Mouse (Mus musculus): ENCODE data around the gene Orc5.
A peak's percentile ranks its signal among the peaks of the same experiment; 100 is the strongest.

Gene Orc5

DNA sequence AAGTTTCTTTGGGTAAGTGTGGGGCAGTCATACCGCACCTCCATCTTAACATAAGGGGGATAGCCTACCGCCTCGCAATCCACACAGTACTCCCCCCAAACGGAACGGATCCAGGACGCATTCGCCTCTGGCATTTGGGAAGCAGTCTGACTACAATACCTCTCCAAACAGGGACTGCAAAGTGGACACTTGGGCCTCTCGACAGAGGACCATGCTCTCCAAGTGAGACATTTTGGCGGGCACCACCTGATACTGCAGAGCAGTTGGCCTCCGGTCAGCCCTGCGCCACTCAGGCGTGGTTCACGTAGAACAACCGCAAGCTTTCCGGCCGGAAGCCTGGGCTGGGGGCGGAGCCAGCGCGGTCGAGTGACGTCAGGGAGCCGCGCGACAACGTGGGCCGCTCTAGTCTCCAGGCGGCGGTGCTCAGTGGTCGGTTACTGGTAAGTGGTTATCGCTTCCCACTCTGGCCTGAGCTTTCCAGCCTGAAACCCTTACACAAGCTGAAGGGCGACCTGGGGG is at the start of gene Orc5:
Gene Orc5 (minus strand): TSS at position 397 of the 519 bp plus-strand sequence.
- peak; percentile 93 for DNase-seq

DNA sequence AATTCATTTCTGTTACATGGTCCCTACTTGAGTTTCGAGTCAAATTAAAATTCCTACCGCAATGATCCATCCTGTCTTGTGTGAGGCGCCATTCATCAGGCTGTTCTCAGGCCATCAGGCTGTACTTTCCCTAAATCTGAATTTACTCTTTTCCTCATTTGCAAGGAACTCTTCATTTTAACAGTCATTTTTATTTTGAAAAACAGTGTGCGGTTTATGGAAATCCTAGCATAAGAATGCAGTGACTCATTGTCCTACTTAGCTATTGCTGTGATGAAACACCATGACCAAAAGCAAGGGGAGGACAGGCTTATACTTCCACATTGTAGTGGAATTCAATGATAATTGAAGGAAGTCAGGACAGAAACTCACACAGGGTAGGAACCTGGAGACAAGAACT is 46.8 kb upstream of the Orc5 start:
- no peak for DNase-seq

DNA sequence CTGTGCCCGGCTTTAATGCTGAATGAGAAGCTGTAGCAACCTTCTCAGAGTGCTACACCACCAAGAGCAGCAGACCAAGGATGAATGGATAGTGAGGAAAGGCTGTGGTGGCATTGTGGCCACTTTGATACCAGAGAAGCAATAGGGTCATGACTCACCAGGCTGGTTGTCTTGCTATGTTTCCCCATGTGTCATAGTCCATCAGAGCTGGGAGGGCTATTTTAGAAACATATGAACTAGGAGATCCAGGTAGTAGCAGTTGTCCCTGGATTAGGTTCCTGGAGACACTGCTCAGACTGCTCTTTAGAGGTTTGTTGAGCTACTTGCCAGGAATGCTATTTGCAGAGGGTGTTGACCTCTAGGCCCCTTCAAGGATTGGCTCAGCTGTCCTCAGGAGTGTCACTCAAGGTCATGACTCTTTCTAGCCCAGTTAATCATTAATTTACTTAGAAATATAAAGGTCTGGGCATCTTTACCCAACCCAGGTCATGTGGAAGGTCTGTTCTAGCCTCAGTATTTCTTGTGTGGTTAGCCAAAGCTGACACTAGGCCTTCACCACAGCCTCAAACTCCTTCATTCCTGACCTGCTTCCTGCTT is 39.2 kb upstream of the Orc5 start:
- DNase-seq: peak; percentile 49

DNA sequence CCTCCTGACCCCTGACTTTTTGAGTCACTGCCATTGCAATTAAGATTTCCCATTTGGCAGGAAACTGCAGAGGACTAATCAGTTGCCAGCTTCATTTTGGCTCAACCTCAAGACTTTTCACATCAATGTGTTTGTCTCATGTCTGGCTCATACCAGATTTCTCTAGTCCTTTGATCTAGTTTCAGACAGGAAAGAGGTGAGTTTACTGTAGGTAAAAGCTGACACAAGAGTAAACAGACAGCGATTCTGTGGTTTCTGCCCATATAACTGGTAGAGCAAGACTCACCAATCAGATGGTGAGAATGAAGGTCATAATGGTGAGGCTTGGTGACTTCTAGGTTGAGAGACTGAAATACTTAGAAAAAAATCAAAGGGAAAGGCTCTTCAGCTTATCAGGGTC is 37.3 kb upstream of the Orc5 start:
- peak; percentile 21 for DNase-seq

DNA sequence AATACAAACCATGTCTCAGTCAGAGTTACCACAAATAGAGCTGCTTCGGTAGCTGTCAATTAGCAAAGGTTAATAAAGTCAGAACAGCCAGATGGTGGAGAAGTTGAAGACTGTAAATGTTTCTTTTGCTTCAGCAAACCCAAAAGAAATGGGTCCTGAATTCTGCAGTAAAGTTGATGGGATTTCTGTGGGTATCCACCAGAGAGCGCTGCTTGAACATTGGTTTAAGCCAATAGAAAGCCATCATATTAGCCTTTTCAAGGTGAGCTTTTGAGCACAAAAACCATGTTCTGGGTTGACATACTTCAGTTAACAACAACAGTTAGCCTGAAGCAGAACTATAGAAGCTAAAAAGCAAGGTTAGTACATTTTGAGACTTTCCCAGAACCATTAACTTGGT is 34.3 kb upstream of the Orc5 start:
- DNase-seq: no peak

DNA sequence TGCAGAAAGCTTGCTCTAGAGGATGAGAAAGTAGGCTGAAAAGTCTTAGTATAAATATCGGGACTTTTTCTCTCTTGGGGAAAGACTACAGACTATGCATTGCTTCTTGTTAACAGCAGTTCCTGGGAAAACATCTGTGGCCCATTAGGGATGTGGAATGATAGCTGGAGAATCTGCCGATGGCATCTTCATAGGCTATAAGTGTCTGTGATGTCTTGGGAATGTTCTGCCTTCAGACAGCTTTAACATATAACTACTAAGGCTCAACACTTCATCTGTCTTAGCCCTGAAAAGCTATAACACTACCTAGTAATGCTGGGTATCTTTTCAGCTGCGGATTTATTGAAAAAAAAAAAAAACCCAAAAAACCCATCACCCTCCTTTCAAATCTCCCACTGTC is 27.8 kb upstream of the Orc5 start:
- no peak for DNase-seq

DNA sequence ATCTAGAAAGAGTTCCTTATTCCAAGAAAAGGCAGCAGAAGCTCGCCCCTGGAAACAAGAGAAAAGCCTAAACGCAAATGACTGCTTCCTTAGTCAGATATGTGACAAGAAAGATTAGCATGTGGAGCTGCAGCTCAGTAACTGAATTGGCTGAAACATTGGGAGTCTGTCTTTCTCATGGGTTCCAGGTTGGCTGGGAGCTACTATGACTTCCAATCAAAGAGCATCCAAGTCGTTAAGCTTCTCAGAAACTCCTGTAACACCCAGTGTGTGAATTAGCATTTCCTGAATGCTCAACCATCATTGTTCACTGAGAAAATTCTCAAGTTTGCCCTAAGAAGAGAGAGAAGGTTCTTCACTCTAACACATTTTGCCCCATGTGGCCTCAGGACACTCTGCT is 24.5 kb upstream of the Orc5 start:
- no peak for DNase-seq

DNA sequence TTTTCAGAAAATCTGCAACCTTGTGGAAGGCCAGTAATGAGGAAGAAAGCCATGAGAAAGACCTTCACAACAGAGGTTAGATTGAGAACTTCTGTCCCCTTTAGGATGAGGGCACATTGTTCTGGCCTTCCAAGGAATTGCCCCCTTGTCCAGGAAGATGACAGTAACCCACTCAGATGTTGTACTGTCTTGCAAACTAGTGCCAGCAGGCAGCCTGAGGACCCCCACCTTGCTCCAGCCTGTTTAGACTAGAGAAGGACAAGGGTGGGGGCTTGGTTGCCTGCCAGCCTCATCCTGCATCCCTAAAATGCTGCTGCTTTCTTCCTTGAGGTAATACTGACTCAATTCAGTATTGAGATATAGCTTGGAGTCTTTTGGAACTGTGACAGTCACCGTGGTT is 23.9 kb upstream of the Orc5 start:
- no peak for DNase-seq

DNA sequence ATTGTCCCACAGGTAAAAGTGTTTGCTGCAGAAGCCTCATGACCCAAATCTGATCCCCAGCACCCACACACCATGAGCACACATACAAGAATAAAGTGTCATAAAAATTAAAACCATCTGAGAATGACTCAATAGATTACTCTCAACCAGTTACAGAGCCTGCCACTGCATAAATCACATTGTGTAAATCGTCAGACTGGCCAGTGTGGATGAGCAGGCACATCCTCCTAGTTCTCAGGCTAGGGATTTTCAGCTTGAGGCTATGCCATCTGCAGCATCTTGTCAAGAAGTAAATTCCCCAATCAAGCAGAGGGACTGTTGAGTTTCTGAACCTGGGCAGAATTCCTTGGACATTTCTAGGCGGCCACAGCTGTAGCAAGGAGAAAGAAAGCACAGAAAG is 23.5 kb upstream of the Orc5 start:
- DNase-seq: no peak

DNA sequence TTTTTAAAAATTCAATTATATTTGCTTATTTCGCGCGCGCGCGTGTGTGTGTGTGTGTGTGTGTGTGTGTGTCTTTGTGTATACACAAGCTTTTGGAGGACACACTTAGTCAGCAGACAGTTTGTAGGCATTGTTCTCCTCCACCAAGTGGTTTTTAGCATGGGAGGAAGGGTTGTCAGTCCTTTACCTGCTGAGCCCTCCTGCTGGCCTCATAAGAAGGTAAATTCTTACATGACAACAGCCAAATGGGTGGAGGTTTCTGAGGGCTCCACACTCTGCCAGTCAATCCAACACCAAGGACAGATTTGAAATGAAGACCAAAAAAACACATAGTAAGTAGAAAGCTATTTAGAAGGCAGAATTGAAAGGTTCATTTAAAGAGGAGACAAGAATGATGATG is 22.7 kb upstream of the Orc5 start:
- DNase-seq: no peak

DNA sequence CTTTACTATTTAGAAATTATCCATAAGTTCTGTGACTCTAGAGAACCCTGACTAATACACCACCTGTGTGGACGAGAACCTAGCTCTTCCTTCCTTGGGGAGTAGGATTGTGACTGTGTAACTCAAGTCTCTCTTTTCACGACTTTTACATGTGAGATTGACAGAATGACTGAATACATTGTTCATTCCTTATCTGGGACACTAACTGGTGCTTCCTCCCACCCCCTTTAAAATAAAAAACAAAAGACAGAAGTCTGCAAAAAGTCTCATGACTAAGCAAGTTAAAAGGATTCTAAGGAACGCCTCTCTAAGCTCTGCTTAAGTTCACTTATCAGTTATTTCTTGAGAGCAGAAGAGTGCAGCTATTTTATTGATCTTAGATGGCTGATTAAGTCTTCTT is 22.2 kb upstream of the Orc5 start:
- no peak for DNase-seq

DNA sequence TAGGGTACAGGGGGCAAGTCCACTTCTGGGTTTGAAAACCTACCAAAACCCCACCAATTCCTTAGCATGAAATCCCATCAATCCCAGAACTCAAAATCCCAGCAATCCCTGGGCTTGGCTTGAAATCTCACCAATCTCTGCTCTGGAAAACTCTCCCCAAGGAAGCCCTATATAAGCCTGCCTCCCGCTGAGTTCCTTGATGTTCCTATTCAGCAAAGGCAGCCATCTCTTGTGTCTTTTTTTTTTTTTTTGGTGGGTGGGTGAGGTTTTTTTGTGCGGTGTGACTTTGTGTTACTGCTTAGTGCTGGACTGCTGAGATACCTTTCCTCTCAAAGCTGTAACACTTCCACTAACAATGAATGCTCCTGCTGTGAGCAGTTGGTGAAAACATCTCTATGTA is 15.5 kb upstream of the Orc5 start:
- no peak for DNase-seq

DNA sequence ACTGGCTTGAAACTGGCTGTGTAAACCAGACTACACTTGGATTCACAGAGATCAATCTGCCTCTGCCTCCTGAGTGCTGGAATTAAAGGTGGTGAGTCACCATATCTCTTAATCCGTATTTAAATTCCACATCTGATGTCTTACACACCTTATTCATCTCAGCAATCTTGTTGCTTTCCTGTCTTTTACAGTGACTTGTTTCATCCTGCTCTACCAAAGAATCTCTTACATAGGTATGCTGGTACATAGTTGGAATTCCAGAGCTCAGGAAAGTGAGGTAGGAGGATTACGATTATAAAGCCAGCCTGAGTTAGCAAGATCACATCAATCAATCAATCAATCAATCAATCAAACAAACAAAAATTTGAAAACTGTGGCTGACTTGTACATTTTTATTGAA is 9.6 kb upstream of the Orc5 start:
- DNase-seq: no peak

DNA sequence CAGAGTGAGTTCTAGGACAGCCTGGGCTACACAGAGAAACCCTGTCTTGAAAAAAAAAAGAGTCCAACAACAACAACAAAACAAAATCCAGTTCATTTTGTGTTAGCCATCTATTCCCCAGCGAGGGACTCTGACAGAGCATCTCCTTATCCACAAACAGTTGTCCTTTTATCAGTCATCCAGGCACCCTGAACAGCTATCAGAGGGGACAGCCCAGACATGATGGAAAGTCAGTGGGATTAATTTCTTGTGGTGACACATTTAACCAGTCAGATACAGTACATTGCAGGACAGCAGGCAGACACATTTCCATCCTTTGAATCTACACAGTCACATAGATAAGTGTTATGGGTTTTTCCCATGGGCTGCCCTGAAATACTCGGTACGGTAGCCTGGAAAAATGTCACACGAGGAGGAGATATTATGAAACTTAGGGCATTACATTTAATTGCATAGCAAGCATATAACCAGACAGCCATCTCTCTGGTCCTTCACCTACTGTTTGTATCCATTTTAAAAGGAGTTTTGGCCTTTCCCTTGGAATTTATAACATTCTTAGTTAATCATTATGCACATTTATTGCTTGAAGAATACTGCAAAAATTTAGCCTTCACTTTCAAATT is 7.4 kb upstream of the Orc5 start:
- DNase-seq: no peak

DNA sequence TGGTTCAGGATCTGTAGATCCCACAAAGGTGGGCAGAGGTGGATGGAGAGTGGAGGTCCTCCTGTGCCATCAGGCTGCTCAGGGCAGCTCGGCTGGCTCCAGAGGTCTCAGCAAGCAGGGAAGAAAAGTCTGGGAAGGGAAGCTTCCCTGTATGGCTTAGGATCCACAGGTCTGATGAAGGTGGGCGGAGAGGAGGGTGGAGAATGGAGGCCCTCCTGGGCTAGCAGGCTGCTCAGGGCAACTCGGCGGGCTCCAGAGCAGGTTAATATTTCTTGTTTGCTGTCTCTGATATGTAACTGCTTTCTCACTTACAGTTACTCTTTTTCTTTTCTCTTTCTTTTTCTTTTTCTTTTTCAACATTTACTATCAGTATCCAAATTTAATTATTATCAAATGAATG is 6.5 kb upstream of the Orc5 start:
- DNase-seq: no peak

DNA sequence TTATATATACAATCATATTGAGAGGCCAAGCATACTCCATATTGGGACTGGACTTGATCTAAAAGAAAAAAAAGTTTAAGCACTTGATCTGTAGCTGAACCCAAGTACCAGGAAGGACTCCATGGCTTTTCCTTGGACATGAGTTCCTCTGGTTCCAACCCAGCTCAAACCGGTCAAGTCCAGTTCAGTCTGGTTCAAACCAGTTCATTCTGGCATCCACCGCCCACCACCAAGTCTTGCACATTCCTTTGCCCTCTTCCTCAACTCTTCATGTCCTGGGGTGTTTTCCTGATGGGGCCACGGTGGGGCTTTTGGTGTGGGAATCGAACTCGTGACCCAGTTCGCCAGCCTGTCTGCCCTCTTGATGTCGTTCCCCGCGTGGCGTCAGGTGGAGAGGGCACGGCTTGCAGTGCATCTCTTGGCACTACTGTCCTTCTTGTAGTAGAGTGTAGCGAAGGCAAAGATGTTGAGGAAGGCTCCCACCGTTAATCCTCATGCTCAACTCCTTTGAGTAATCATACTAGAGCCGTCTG is 2.1 kb upstream of the Orc5 start:
- DNase-seq: no peak

DNA sequence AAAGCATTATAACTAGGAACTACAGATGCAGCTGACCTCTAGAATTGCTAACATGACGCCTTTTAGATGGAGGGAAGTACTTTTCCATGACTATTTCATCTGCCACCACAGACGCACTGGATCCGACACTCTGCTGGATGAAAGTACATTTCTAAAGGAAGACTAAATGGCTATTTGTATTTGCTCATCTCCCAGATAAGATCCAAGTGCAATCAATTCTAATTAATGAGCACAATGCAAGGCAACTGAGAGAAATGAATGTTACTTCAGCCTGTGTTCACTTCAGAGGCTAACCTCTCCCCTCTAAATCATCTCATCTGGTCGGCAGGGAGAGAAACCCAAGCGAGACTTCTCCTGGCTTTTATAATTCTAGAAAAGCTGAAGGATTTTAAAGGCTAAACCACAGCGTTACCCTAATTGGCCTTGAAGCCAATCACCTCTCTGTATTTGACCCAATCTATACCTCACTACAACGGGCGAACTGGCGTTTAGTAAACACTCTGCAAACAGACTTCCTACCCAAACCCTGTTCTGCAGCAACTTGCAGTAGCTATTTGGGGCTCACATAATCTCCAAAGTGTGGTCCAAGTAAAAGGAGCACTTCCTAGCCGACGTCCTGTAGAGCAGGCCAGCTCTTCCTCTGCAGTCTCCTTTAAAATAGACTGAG is 730 bp downstream of the Orc5 start:
- no peak for DNase-seq

DNA sequence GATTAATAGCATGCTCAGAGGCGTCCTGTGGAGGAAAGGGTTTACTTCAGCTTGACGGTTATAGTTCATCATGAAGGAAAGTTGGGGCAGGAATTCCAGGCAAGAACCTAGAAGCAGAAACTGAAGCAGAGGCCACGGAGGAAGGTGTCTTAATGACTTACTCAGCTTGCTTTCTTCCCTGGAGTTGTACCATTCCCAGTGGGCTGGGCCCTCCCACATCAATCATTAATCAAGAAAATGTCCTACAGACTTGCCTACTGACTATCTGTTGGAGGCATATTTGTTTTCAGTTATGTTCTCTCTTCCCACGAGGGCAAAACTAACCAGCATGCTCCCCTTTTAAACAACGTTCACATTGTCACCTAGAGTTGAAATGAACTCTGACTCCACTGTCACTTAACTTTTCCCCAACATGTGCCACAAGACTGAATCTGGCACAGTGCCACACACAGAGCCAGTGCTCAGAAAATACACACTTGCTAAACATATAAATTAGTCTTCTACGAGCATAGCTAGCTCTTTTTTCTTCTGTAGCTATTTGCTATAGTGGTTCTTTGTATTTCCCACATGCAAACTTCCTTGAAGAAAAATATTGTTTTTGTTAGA is 1.6 kb downstream of the Orc5 start:
- peak; percentile 69 for DNase-seq

DNA sequence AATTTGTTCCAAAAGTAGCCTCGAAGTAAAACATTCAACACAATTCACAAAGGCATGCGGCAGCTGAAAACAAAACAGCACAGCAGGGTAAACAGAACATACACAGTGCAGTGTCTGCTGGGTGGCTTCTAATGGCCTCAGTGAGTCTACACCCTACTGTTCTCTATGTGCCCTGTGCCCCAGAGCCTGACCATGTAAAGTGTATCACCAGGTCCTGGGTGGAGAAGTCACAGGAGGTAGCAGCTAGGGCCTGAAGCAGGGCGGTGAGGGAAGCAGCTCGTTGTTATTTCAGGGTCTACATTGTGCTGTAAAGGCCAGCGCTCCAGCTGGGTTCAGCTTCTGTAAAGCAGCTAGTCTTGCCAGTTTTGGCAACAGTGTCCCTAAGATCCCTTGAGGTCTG is 3.7 kb downstream of the Orc5 start:
- no peak for DNase-seq

DNA sequence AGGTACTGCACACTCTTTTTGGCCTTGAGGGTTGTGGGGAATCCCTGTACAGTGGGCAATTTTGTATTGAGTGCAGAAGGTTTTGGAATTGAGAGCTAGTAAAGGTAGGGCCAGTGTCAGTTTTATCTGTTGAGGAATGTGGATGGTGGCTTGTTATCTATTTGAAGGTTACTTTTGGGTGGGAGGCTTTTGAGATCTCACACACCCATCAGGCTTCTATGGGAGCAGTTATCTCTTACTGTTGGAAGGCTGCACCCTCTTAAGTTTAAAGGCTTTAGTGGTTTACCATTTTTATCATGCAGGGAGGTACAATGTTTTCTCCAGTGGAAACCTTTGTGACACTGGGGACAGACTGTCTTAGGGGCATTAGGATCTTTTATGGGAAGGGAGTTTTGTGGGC is 4.9 kb downstream of the Orc5 start:
- no peak for DNase-seq

DNA sequence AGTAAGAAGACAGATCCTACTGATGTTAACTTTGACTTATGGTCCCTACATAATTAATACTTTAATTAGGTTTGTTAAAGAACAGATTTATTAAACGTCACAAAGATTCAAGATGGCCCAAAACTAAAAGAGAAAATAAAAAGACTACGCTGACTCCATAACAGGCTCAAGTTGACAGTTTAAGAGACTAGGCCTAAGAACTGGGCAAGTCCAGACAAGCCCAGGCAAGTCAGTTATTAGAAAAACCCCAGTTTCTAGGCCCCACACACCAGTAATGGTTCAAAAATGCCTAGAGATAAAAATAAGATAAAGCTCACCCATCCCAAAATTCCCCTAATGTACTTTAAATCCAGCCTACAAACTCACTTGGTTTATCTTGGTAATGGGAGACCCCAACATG is 7.6 kb downstream of the Orc5 start:
- DNase-seq: no peak

DNA sequence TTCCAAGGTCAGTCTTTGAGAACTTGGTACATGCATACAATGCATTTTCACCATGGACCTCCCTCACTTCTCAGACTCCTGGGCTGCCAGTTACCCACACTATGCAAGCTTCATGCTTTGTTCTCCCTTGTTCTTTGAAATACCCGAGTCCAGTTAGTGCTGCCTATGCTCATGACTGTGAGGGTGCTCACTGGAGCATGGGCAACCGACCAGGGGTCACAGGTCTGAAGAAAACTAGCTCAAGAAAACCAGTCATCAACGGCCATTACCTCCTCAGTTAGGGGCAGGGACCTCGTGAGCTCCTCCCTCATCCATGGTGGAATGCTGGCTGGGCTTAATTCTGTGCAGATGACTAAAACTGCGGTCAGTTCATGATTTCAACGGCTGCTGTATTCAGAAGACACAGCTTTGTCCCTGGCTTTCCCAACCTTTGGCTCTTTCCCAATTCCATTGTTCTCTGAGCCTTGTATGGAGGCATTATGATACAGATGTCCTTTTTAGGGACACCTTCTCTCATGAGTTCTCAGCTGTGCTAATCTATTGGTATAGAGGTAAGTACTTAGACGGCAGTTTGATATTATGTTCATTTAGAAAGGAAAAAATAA is 11.1 kb downstream of the Orc5 start:
- peak; percentile 45 for DNase-seq

DNA sequence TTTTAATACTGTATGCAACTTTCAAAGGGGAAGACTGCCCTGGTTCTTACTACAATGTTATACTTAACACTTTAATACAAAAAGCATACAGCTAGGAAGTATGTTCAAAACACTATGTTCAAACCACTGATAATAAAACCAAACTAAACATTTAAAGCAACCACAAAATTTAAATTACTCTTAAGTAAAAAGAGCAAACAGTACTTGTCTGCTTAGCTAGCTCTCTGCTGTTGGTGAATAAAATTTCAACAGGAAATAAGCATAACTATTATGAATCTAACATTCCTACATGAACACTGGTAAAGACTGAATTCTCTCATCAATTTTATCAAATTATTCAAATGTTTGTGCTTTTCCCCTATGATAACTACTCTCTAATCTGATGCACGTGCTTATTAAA is 13.5 kb downstream of the Orc5 start:
- DNase-seq: no peak

Data from kidney, adult 9 months (tissue).